Mouse (Mus musculus) liver, adult 2 months (tissue): ENCODE results near the gene Gm49325. TPM values are rescaled to one million over a fixed set of nuclear protein-coding genes. Genes with fewer than 3 reads are reported as not detected.

ENCODE experiments used
- DNase-seq: peaks from one replicate; pipeline ENCODE4 v3.0.0-alpha.2; 2011; ENCODE audit warnings: low read depth, low spot score; ENCODE audit errors: extremely low read depth
- H3K27ac ChIP-seq: fragments of 200-500 bp; replicated peaks from 2 replicates; pipeline ENCODE4 v1.5.1; 2012; ENCODE audit warnings: low read depth, mild to moderate bottlenecking, control low read depth, inconsistent platforms, low read length; ENCODE audit not compliant: insufficient read depth
- H3K27me3 ChIP-seq: fragments of 200-500 bp; 2 replicates; pipeline ENCODE4 v1.6.1; 2012; ENCODE audit warnings: mild to moderate bottlenecking, moderate library complexity, low read length, inconsistent platforms; ENCODE audit not compliant: control insufficient read depth, insufficient read depth
- H3K36me3 ChIP-seq: fragments of 200-500 bp; 2 replicates; pipeline ENCODE4 v1.6.1; 2012; ENCODE audit warnings: low read length, inconsistent platforms; ENCODE audit not compliant: control insufficient read depth, insufficient read depth
- H3K4me1 ChIP-seq: fragments of 200-500 bp; 2 replicates; pipeline ENCODE4 v1.6.1; 2011; ENCODE audit warnings: low read length; ENCODE audit not compliant: control insufficient read depth, insufficient read depth
- H3K4me3 ChIP-seq: fragments of 200-500 bp; 2 replicates; pipeline ENCODE4 v1.5.1; 2011; ENCODE audit warnings: low read depth, mild to moderate bottlenecking, control low read depth, low read length, moderate library complexity; ENCODE audit not compliant: insufficient read depth
- H3K79me2 ChIP-seq: fragments of 200-500 bp; 2 replicates; pipeline ENCODE4 v1.6.1; 2012; ENCODE audit warnings: inconsistent platforms, mild to moderate bottlenecking, low read length, moderate library complexity; ENCODE audit not compliant: control insufficient read depth, insufficient read depth
- H3K9ac ChIP-seq: fragments of 200-500 bp; 2 replicates; pipeline ENCODE4 v1.6.1; 2012; ENCODE audit warnings: low read depth, mild to moderate bottlenecking, control low read depth, inconsistent platforms, low read length
- CTCF ChIP-seq: fragments of 200-500 bp; IDR thresholded peaks from 2 replicates; pipeline ENCODE4 v1.5.1; 2011; ENCODE audit warnings: low read depth, low read length, control low read depth
- POLR2A ChIP-seq: fragments of 200-500 bp; IDR thresholded peaks from 2 replicates; pipeline ENCODE4 v1.6.1; 2011; ENCODE audit warnings: low read length, control low read depth; ENCODE audit not compliant: insufficient read depth; ENCODE audit errors: extremely low read depth
- WGBS: fragments of 180-500 bp; shearing (Covaris S2); methylation state at CpG from one replicate; pipeline ENCODE4 v1.1.7; 2018; 5-methylcytosine and 5-hydroxymethylcytosine counted together
- polyA plus RNA-seq: library from polyadenylated mRNA; depleted of rRNA; stranded (reverse); fragments of >200 nt; gene quantifications from 2 replicates; pipeline ENCODE4 v1.2.3, GENCODE M21; 2012
- total RNA-seq: library from RNA; depleted of rRNA; stranded (reverse); fragments of >200 nt; gene quantifications from 2 replicates; pipeline ENCODE4 v1.2.3, GENCODE M21; 2014

The Gm49325 gene
- total and polyA plus RNA-seq, 2 experiments, result not detected

DNA sequence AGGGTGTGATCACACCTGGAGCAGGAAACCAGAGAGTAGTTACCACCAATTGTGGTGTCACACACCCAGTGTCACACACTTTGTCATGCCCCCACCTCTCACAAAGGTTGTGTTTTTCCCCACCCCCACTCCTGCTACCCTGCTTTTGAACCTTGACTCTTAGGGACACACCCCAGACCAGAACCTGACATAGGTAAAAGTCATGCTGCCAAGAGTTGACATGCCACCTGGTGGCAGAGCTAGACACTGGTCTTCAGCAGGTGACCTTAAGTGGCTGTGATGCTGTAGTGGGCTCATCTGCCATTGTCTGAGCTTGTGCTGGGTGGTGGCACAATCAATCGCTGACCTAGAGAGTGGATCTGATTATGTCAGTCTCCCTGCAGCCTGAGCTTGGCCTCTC, 24.0 kb downstream of the Gm49325 start:
- Histone ChIP-seq H3K4me3 (no peak overlapping the region), H3K27ac (no peak overlapping the region), H3K79me2 (peaks cover 35% of the 10 kb centered on the region), H3K27me3 (no peaks in the 10 kb centered on the region), H3K4me1 (peaks cover 39% of the 10 kb centered on the region), H3K9ac (no peak overlapping the region), H3K36me3 (0 out of 2 replicates have a peak, but pooled peaks cover 3% of the 10 kb centered on the region)
- TF ChIP-seq CTCF (peak; percentile 58), POLR2A (no peak)
- DNase-seq, result peak; percentile 70
- WGBS, result 34% methylated on average over 1 of the region's 1 CpGs

DNA sequence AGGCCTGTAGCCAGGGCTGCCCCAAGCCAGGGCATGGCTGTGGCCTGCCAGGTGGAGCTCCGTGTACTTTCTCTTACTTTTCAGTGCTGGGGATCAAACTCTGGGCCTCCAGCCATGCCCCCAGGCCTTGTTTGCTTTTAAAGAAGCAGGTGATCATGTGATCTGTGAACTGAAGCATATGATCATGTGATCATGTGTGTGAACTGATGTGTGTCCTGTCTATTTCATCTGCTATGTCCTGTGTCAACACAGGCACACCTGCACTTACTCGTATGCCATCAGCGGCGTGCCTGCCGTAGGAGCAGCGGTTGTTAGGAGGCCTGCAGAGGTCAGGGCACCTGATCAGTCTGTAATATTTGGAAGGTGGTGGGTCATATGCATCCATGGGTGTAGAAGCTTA, 28.0 kb downstream of the Gm49325 start:
- TF ChIP-seq POLR2A (no peak), CTCF (no peak)
- peak; percentile 92 for DNase-seq
- Histone ChIP-seq H3K9ac (no peak overlapping the region), H3K36me3 (0 out of 2 replicates have a peak, but pooled peaks cover 3% of the 10 kb centered on the region), H3K27me3 (no peaks in the 10 kb centered on the region), H3K27ac (peak overlapping the region; percentile 53), H3K4me3 (no peak overlapping the region), H3K79me2 (peaks cover 23% of the 10 kb centered on the region; the same call in 1 of the 2 replicates), H3K4me1 (peaks cover 52% of the 10 kb centered on the region)
- WGBS, result 24% methylated on average over 6 of the region's 6 CpGs

DNA sequence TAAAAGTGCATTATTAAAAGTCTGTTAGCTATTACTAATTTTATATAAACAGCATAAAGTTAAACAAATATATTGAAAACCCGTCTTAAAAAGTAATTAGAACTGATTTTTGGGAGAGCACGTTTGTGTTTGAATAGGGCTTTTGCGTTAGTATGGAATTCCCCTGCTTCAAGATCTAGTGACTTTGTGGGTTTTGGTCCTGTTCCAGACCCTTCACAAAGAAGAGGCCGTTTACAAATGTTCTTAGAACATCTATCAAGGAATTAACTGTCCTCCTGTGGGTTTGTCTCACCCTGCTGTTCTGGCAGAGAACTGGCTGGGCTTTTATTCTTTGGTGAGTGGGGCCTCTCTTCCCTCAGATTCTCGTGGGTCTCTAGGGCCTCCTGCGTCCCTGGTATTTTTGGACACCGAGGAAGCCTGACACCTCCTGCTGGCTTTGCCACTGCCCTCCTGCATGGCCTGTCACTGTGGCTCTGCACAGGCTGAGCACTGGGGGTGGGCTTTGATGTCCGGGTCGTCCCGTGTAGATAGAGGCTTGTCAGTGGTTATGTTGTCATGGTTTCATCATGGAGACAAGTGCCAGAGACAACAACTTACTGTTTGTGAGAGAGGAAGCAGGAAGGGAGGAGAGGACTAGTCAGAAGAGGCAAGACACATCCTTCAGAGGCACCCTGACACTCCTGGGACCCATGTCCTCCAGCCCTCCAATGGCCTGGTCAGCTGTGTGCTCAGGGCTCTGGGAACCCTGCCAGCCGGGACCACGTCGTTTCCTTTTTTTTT, 28.6 kb downstream of the Gm49325 start:
- no peak for TF ChIP-seq CTCF
- TF ChIP-seq POLR2A, result no peak
- DNase-seq, result no peak
- Histone ChIP-seq H3K9ac (no peak overlapping the region), H3K4me1 (peaks cover 49% of the 10 kb centered on the region), H3K36me3 (0 out of 2 replicates have a peak, but pooled peaks cover 3% of the 10 kb centered on the region), H3K27ac (peak overlapping the region; percentile 54), H3K4me3 (no peak overlapping the region), H3K79me2 (peaks cover 18% of the 10 kb centered on the region; the same call in 1 of the 2 replicates), H3K27me3 (no peaks in the 10 kb centered on the region)
- WGBS, result 43% methylated on average over 13 of the region's 13 CpGs

DNA sequence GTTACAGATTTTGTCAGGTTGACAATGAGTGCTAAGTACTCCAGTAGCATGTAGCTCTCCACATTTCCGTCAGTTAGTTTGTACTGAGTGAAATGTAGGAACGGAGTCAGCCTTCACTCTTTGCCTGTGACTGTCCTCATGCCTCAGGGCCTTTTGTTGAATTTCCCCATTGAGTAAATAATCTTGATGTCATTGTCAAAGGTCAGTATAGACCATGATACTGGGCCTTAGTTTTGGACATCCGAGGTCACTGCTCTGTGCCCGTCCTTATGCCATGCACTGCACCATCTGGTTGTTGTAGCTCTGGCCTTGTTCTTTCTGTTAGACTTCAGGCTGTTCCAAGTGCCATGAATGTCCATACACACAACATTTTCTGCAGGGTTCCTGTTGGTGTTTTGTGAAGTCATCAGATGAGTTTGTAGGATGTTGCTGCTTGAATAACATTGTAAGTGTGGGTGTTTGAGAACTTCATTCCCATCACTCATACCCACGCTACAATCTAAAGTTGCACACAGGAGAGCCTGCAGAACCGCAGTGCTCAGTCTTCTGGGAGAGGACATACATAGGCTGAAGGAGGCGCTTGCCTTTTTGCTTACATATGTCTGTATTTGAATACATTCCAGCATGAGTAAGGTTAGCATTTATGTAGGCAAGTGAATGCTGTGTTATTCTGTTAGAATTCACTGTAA, 30.4 kb downstream of the Gm49325 start:
- Histone ChIP-seq H3K27ac (peak overlapping the region; percentile 72), H3K9ac (no peak overlapping the region), H3K79me2 (peaks cover 6% of the 10 kb centered on the region; the same call in 1 of the 2 replicates), H3K4me3 (no peak overlapping the region), H3K4me1 (peaks cover 46% of the 10 kb centered on the region), H3K36me3 (peaks cover 8% of the 10 kb centered on the region; the same call in 1 of the 2 replicates), H3K27me3 (no peaks in the 10 kb centered on the region)
- 54% methylated on average over 7 of the region's 7 CpGs for WGBS
- TF ChIP-seq POLR2A, result no peak
- no peak for TF ChIP-seq CTCF
- peak; percentile 92 for DNase-seq

DNA sequence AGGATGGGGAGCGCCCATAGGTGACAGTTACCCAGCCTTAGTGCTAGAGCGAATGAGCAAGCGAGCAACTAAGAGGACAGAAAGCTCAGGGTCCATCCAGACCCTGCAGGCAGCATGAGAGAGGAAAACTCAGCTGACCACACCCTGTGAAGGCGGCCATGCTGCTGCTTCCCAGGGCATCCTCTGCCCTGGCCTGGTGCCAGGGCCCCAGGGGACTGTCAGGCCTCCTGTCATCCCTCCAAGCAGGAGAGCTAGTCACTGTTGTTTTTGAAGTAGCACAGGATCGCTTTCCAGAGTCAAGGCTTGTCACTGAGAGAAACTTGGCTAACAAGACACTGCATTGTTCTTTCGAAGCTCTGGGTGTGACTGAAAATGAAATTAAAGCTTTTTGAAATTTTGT, 33.0 kb downstream of the Gm49325 start:
- peaks cover 38% of the 10 kb centered on the region for H3K4me1 ChIP-seq
- no peak overlapping the region for H3K9ac ChIP-seq
- DNase-seq, result no peak
- H3K27me3 ChIP-seq, result no peaks in the 10 kb centered on the region
- H3K4me3 ChIP-seq, result no peak overlapping the region
- peaks cover 4% of the 10 kb centered on the region; the same call in 1 of the 2 replicates for H3K79me2 ChIP-seq
- H3K27ac ChIP-seq, result no peak overlapping the region
- TF ChIP-seq POLR2A (no peak), CTCF (no peak)
- H3K36me3 ChIP-seq, result peaks cover 19% of the 10 kb centered on the region; the same call in 1 of the 2 replicates
- 71% methylated on average over 6 of the region's 6 CpGs for WGBS

DNA sequence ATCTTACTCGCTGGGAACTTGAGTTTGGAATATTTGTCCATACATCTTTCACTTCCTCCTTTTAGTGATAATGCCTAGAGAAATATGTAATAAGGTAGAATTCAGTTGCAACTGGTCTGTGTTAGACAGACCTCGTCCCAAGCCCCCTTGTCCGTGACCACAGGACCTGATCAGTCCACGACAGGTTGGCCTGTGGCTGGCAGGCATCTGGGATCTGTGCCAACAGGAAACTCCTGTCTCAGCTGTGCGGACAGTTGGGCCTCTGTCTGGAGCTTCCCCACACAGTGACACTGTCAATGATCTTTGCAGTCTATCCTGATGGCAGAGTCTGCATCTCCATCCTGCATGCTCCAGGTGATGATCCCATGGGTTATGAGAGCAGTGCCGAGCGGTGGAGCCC, 37.2 kb downstream of the Gm49325 start:
- no peak for TF ChIP-seq CTCF
- TF ChIP-seq POLR2A, result no peak
- no peak overlapping the region for H3K27ac ChIP-seq
- no peaks in the 10 kb centered on the region for H3K27me3 ChIP-seq
- no peak overlapping the region for H3K4me3 ChIP-seq
- DNase-seq, result no peak
- peaks cover 28% of the 10 kb centered on the region for H3K36me3 ChIP-seq
- peaks cover 10% of the 10 kb centered on the region for H3K4me1 ChIP-seq
- no peak overlapping the region for H3K9ac ChIP-seq
- peaks cover 4% of the 10 kb centered on the region; the same call in 1 of the 2 replicates for H3K79me2 ChIP-seq
- WGBS, result 53% methylated on average over 7 of the region's 7 CpGs
